Mouse (Mus musculus): ENCODE data around the gene Trnt1. TPM values are rescaled to one million over a fixed set of nuclear protein-coding genes. Genes with fewer than 3 reads are reported as not detected.
A peak's percentile ranks its signal among the peaks of the same experiment; 100 is the strongest.

Gene Trnt1
- polyA plus RNA-seq (2015; fragmentation: Nextera tagmentation; extraction: Ambion mirVana), result 42.1 and 43.7 TPM in 2 replicates

GRCm38 (mm10) chr6:106768640-106769289, at the start of gene Trnt1:
Trnt1 (plus strand) TSS chr6:106769120.
- H3K27ac ChIP-seq (replicated peaks), result peak within 1 kb of the TSS; percentile 55
- no peaks in the 10 kb centered on the region; the same call in 1 of the 2 replicates for H3K27me3 ChIP-seq (replicated peaks)
- WGBS, result 8% methylated on average over 35 of the region's 35 CpGs

DNA sequence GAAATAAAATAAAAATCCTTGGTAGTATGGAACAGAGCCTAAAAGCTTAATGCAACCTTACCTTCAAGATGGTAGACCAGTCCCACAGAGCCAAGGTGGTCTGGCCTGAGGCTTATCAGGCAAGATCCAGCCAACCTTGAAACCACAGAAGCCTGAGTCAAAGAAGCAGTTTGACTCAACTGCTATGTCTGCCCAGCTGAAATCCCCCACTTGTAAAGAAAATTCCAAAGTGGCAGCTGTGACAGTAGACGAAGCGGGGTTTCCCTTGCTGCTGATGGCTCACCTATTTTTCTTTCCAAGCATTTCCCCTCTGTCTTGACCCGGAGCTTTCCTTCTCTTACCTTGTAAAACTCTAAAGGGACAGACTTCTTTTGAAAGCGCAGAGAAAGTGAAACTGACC, 43.3 kb upstream of the Trnt1 start:
- no peak for ATAC-seq (ENCODE audit: extremely low read depth, insufficient number of reproducible peaks, low FRiP score, low TSS enrichment)
- no peak overlapping the region for H3K4me2 ChIP-seq
- WGBS, result 73% methylated on average over 4 of the region's 4 CpGs
- H3K9ac ChIP-seq, result no peak overlapping the region
- no peaks in the 10 kb centered on the region for H3K9me3 ChIP-seq
- H3K36me3 ChIP-seq, result no peaks in the 10 kb centered on the region
- no peak overlapping the region for H3K4me3 ChIP-seq
- H3K4me1 ChIP-seq, result no peaks in the 10 kb centered on the region
- no peak overlapping the region for H3K27ac ChIP-seq (replicated peaks)
- no peaks in the 10 kb centered on the region for H3K27me3 ChIP-seq (replicated peaks)

More at GRCm38 (mm10) chr6:106768640-106769289, at the start of gene Trnt1:
- H3K4me2 ChIP-seq, result peak within 1 kb of the TSS; percentile 98
- peak; percentile 100 for ATAC-seq (ENCODE audit: extremely low read depth, insufficient number of reproducible peaks, low FRiP score, low TSS enrichment)
- peak within 1 kb of the TSS; percentile 94 for H3K4me3 ChIP-seq
- peaks cover 11% of the 10 kb centered on the region for H3K4me1 ChIP-seq
- H3K9ac ChIP-seq, result peak within 1 kb of the TSS; percentile 87
- H3K9me3 ChIP-seq, result no peaks in the 10 kb centered on the region
- peaks cover 26% of the 10 kb centered on the region for H3K36me3 ChIP-seq

- Histone ChIP-seq H3K9me3 (no peaks in the 10 kb centered on the region), H3K27ac (replicated peaks) (no peak overlapping the region), H3K4me3 (no peak overlapping the region), H3K4me2 (no peak overlapping the region), H3K4me1 (no peaks in the 10 kb centered on the region), H3K36me3 (no peaks in the 10 kb centered on the region), H3K9ac (no peak overlapping the region), H3K27me3 (replicated peaks) (no peaks in the 10 kb centered on the region)
- 65% methylated on average over 6 of the region's 6 CpGs for WGBS
- no peak for ATAC-seq (ENCODE audit: extremely low read depth, insufficient number of reproducible peaks, low FRiP score, low TSS enrichment)
Observed at GRCm38 (mm10) chr6:106726078-106726477, 42.8 kb upstream of the Trnt1 start.

DNA sequence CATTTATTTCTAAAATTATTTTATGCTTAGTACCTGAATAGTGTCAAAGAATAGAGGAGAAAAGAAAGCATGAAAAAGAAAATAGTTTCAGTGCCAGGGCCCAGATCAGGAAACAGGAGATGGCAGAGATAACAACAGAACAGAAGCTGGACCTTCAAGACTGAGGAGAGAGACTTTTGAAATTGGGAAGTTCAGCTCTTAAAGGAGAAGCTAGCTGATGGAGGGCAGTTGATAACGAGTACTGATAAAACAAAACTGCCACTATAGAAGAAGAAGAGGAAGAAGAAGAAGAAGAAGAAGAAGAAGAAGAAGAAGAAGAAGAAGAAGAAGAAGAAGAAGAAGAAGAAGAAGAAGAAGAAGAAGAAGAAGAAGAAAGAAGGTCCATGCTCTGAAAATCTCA, 41.2 kb upstream of the Trnt1 start:
- H3K4me1 ChIP-seq, result no peaks in the 10 kb centered on the region
- H3K27me3 ChIP-seq (replicated peaks), result no peaks in the 10 kb centered on the region
- no peaks in the 10 kb centered on the region for H3K36me3 ChIP-seq
- H3K4me3 ChIP-seq, result no peak overlapping the region
- no peak overlapping the region for H3K4me2 ChIP-seq
- 70% methylated on average over 1 of the region's 1 CpGs for WGBS
- no peak overlapping the region for H3K27ac ChIP-seq (replicated peaks)
- H3K9me3 ChIP-seq, result no peaks in the 10 kb centered on the region
- no peak overlapping the region for H3K9ac ChIP-seq
- ATAC-seq (ENCODE audit: extremely low read depth, insufficient number of reproducible peaks, low FRiP score, low TSS enrichment), result no peak

GRCm38 (mm10) chr6:106729682-106730314, 39.1 kb upstream of the Trnt1 start:
- no peaks in the 10 kb centered on the region for H3K4me1 ChIP-seq
- H3K4me3 ChIP-seq, result no peak overlapping the region
- no peak overlapping the region for H3K27ac ChIP-seq (replicated peaks)
- H3K4me2 ChIP-seq, result no peak overlapping the region
- H3K27me3 ChIP-seq (replicated peaks), result no peaks in the 10 kb centered on the region
- no peak overlapping the region for H3K9ac ChIP-seq
- no peak for ATAC-seq (ENCODE audit: extremely low read depth, insufficient number of reproducible peaks, low FRiP score, low TSS enrichment)
- 64% methylated on average over 4 of the region's 4 CpGs for WGBS
- no peaks in the 10 kb centered on the region for H3K9me3 ChIP-seq
- H3K36me3 ChIP-seq, result no peaks in the 10 kb centered on the region

- Histone ChIP-seq H3K4me2 (no peak overlapping the region), H3K27me3 (replicated peaks) (no peaks in the 10 kb centered on the region), H3K9ac (no peak overlapping the region), H3K36me3 (no peaks in the 10 kb centered on the region), H3K9me3 (no peaks in the 10 kb centered on the region), H3K4me3 (no peak overlapping the region), H3K4me1 (no peaks in the 10 kb centered on the region), H3K27ac (replicated peaks) (no peak overlapping the region)
- WGBS, result 69% methylated on average over 4 of the region's 4 CpGs
- ATAC-seq (ENCODE audit: extremely low read depth, insufficient number of reproducible peaks, low FRiP score, low TSS enrichment), result no peak
Observed at GRCm38 (mm10) chr6:106732563-106732962, 36.4 kb upstream of the Trnt1 start.

DNA sequence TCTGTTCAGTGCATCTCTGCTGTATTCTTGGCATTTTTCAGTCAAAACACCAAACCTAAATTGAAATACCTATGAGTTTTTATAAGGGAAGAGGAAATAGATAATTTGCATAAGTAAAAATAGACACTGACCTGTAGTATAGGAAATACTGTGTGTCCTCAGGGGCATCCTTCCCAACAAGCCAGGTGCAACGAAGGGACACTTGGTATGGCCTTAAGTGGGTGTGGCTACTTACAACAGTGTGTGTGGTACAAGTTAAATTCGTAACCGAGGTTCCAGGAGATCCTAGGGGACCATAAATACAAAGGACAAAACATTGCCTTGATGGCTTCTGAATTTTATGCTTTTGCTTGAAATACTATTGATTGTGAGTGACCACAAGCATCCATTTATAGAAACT, 30.7 kb upstream of the Trnt1 start:
- Histone ChIP-seq H3K4me1 (no peaks in the 10 kb centered on the region), H3K4me3 (no peak overlapping the region), H3K4me2 (no peak overlapping the region), H3K27me3 (replicated peaks) (no peaks in the 10 kb centered on the region), H3K9me3 (no peaks in the 10 kb centered on the region), H3K27ac (replicated peaks) (no peak overlapping the region), H3K9ac (no peak overlapping the region), H3K36me3 (no peaks in the 10 kb centered on the region)
- WGBS, result 52% methylated on average over 3 of the region's 3 CpGs
- ATAC-seq (ENCODE audit: extremely low read depth, insufficient number of reproducible peaks, low FRiP score, low TSS enrichment), result no peak

GRCm38 (mm10) chr6:106740244-106740825, 28.6 kb upstream of the Trnt1 start:
- Histone ChIP-seq H3K4me2 (no peak overlapping the region), H3K9ac (no peak overlapping the region), H3K36me3 (no peaks in the 10 kb centered on the region), H3K27ac (replicated peaks) (no peak overlapping the region), H3K27me3 (replicated peaks) (no peaks in the 10 kb centered on the region), H3K4me3 (no peak overlapping the region), H3K9me3 (no peaks in the 10 kb centered on the region), H3K4me1 (no peaks in the 10 kb centered on the region)
- no peak for ATAC-seq (ENCODE audit: extremely low read depth, insufficient number of reproducible peaks, low FRiP score, low TSS enrichment)
- WGBS, result 89% methylated on average over 1 of the region's 1 CpGs

- WGBS, result 69% methylated on average over 7 of the region's 7 CpGs
- no peak overlapping the region for H3K4me3 ChIP-seq
- no peaks in the 10 kb centered on the region for H3K9me3 ChIP-seq
- no peaks in the 10 kb centered on the region for H3K27me3 ChIP-seq (replicated peaks)
- no peak for ATAC-seq (ENCODE audit: extremely low read depth, insufficient number of reproducible peaks, low FRiP score, low TSS enrichment)
- H3K27ac ChIP-seq (replicated peaks), result no peak overlapping the region
- no peak overlapping the region for H3K4me2 ChIP-seq
- H3K4me1 ChIP-seq, result no peaks in the 10 kb centered on the region
- no peak overlapping the region for H3K9ac ChIP-seq
- no peaks in the 10 kb centered on the region for H3K36me3 ChIP-seq
Observed at GRCm38 (mm10) chr6:106743556-106744233, 25.2 kb upstream of the Trnt1 start.

- Histone ChIP-seq H3K9me3 (no peaks in the 10 kb centered on the region), H3K36me3 (no peaks in the 10 kb centered on the region), H3K4me1 (no peaks in the 10 kb centered on the region), H3K27ac (replicated peaks) (no peak overlapping the region), H3K4me2 (no peak overlapping the region), H3K4me3 (no peak overlapping the region), H3K27me3 (replicated peaks) (no peaks in the 10 kb centered on the region), H3K9ac (no peak overlapping the region)
- WGBS, result 71% methylated on average over 7 of the region's 7 CpGs
- no peak for ATAC-seq (ENCODE audit: extremely low read depth, insufficient number of reproducible peaks, low FRiP score, low TSS enrichment)
Observed at GRCm38 (mm10) chr6:106745673-106746394, 23.1 kb upstream of the Trnt1 start.

DNA sequence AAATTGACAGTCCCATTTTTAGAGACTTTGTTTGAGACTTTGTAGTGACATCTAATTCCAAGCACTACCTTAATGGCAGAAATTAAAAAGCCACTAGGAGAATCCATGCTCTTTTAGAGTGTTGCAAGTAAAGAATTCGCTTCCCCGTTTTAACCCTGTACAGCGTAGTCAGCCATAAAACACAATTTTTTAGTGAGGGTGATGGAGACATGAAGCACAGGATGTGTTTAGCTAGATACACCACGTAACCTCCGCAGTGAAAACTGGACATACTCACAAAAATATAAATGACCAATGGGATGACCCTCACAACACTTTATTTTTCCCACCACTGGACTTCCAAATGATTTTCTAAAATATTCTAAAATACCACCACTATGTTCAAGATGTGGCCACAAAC, 21.7 kb upstream of the Trnt1 start:
- H3K4me3 ChIP-seq, result no peak overlapping the region
- no peak overlapping the region for H3K4me2 ChIP-seq
- no peaks in the 10 kb centered on the region for H3K27me3 ChIP-seq (replicated peaks)
- ATAC-seq (ENCODE audit: extremely low read depth, insufficient number of reproducible peaks, low FRiP score, low TSS enrichment), result no peak
- no peaks in the 10 kb centered on the region for H3K4me1 ChIP-seq
- H3K36me3 ChIP-seq, result no peaks in the 10 kb centered on the region
- H3K9me3 ChIP-seq, result no peaks in the 10 kb centered on the region
- WGBS, result 80% methylated on average over 5 of the region's 5 CpGs
- H3K9ac ChIP-seq, result no peak overlapping the region
- H3K27ac ChIP-seq (replicated peaks), result no peak overlapping the region

All from heart, embryonic 13.5 days (tissue).